Mouse (Mus musculus) telencephalon, adult 2 months (tissue): ENCODE results near the gene Tmie.

ENCODE experiments used
- DNase-seq: peaks from one replicate; pipeline ENCODE4 v3.0.0-alpha.2; 2011; ENCODE audit warnings: low read depth, low spot score

Tmie gene

GRCm38 (mm10) chr9:110879998-110880561, at the start of gene Tmie:
Gene Tmie, minus strand, starts transcription at chr9:110880113.
- no peak for DNase-seq

DNA sequence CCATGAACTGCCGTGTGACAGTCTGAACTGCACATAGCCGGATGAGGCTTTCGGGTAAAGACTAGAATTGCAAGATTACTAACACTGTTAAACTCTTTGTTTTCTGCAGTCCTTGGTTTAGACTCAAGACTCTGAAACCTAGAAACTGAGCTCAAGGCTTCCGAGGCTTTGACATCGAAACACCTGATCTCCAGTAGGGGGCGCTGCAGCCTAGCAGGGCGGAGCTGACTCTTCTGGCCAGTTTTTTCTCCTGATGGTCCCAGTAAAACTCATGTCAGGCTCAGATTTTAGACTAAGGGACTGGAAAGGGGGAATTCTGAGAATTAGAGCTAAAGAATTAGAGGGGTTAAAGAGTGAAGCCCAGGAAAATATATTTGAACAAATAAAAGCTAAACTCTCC, 42.8 kb upstream of the Tmie start:
- DNase-seq: no peak

DNA sequence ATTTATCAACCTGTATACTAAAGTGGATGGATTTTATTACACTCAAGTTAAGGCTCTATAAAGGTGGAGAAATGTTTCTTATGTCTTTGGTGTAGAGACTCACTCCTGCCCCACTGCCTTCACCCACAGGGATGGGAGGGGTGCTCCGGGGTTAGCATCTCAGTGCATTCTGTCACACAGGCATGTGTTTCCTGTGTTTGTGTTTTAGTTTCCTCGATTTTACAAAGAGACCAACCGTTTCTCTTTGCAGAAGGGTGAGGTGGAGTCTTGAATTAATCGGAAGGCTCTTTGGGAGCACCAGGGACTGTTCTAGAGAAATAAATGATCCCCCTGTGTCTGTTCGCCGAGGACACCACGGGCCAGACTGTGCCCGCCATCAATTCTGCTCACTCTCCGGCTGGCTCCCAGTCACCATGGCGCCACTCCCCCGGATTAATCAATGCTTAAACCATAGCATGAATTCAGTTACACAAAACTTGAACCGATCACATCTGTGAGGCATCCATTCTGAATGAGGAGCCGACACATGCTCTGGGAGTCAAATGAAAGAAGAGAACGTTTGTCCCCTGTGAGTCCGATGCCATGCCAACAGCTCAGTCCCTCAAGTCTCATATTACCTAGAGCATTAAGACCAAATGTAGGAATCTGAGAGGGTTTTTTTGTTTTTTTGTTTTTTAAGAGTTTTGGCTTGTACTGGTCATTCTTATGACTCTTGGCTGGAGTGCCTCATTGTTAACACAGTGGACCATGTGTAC, 40.9 kb upstream of the Tmie start:
- no peak for DNase-seq

GRCm38 (mm10) chr9:110916786-110917185, 36.9 kb upstream of the Tmie start, which contains the start of gene Fam240a:
Gene Fam240a, minus strand, starts transcription at chr9:110916861.
- DNase-seq: no peak

- no peak for DNase-seq
Measured at GRCm38 (mm10) chr9:110915466-110915865, 35.6 kb upstream of the Tmie start.

DNA sequence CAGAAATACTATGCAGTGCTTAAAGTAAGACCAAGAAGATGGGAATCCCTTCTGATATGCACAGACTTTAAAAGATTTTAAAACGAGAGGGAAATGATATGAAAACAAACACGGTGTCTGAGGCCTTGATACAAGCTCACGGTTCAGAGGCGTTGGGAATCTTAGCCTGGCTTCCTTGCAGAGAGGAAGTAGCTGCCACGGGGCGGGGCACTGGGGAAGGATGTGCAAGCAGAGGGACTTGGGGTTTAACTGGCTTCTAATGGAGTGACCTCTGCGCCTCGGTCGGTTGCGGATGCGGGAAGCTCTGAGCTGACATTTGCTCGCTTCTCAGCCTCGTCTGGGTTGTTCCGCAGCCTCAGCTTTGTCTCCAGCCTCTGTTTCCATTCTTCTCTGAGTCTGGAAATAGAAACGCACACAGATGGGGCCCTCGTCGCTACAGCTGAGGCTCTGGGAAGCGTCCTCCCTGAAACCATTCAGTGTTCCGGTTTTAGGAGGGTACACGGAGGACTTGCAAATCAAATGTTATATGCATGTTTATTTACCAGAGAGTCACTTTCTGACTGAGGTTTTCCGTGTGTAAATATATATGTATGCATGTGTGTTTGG, 34.8 kb upstream of the Tmie start:
- no peak for DNase-seq

DNA sequence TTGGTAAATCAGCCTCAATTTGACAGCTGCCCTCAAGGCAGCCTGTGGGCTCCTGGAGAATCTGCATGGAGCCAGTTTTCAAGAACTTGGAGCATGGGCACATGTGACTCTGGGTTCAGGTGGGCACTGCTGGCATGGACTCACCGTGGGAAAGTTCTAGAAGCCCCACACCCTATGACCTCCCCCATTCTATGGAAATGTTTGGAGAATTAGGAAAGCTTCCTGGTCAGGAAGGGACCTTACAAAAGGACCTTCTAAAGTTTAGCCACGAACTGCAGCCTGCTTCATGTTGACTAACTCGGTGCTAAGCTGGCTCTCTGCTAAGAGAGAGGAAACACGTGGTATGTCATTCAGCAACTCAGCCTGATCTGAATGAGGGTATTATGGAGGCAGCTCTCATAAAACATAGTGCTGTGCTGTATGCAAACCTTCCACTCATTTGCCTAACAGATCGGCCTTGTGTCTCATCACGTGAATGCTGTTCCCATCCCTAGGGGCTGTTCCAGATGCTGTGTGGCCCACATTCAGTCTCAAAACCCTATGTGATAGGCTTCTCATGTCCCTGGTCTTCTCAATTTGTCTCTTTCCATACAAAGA, 29.6 kb upstream of the Tmie start:
- peak; percentile 21 for DNase-seq

- DNase-seq: no peak
Measured at GRCm38 (mm10) chr9:110908631-110909016, 28.7 kb upstream of the Tmie start.

- no peak for DNase-seq
Measured at GRCm38 (mm10) chr9:110907838-110908630, 28.1 kb upstream of the Tmie start.

DNA sequence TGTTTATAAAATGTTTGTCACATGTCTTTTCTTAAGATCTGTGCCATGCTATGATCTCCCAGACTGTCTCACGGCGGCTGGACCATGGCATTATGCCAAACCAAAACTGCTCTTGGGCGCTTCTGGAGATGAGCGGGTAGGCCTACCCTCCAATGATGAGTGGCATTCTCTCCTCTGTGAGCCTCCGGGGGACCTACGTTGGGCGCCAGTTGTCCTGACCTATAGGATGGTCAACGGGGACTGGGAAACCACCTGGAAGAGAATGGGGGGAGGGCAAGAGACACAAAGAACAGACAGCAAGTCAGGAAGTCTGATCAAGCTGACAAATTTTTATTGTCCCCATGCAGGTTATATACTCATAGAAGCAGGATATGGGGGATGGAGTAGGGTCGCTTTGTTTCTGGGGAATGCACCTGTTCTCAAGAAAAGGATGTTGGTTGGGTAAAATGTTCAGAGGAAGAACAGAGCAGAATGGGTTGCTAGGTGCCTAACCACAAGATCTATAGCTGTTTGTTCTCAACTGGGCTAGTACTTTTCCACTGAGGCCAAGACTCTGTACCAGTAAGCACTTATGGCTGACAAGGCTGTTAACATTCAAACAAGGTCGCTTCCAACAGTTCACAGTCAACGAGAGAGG, 27.4 kb upstream of the Tmie start:
- no peak for DNase-seq

DNA sequence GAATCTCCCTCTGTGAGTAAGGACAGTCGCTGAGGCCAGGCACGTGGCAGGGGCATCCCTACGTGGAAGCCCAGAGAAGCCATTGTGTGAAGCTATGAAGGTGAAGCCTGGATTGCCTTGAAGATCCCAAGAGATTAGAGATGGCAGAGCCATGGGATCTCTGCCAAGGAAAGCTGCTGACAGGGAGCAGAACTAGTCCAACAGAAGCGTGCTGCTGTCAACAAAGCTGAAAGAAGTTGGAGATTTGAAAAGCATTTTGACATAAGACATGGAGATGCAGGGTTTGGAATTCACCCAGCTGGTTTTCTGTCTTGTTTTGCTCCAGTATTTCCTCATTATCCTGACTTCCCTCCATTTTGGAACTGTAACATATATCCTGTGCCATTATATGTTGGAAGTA, 22.4 kb upstream of the Tmie start:
- DNase-seq: no peak

GRCm38 (mm10) chr9:110901204-110901603, 21.3 kb upstream of the Tmie start:
- no peak for DNase-seq

- no peak for DNase-seq
Measured at GRCm38 (mm10) chr9:110899451-110900008, 19.6 kb upstream of the Tmie start.

DNA sequence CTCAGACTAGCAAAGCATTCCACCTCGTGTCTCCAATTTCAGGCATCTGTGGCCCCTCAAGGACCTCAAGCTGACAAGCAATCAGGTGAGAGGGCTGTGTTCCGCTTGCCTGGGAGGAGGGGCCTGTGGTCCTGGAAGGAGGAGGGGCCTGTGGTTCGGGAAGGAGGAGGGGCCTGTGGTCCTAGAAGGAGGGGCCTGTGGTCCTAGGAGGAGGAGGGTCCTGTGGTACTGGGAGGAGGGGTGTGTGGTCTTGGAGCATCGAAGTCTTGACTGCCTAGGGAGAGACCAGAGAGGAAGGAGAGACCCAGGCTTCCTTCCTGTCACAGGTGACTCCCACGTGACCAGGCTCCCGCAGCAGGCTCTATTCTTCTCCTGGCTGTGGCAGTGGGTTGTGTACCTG, 16.7 kb upstream of the Tmie start:
- no peak for DNase-seq

DNA sequence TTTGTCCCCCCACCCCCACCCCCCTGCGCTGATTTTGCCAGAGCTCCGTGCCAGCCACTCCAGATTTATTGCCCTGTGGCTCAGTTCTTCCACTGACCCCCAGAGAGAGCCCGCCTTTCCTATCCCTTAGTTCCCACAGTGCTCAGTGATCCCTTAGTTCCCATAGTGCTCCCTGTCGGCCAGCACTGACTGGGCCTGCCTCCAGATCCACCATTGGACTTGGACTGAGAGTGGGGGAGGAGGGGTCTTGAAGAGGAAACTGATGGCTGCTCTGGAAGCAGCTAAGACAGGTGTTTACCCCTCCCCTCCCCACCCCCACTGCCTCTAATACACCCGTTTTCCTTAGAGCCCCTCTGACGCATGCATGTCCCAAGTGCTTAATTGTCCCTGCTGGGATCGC, 16.1 kb upstream of the Tmie start:
- DNase-seq: no peak

DNA sequence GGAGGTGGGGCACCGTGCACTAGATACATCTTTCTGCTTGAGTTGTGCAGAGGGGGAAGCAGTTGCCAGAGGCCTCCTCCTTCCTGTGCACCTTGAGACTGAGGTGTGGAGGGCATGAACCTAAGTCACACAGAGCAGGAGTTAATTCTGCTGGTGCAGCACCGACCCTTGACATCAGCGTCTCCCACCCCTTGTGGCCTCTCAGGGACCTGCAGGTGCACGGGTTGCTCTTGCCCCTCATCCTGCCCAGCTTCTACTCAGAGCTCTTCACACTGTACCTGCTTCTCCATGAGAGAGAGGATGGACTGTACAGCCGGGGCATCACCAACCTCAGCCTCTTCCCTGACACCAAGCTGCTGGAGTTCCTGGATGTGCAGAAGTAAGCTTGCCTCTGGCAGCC, 15.6 kb upstream of the Tmie start:
- no peak for DNase-seq

DNA sequence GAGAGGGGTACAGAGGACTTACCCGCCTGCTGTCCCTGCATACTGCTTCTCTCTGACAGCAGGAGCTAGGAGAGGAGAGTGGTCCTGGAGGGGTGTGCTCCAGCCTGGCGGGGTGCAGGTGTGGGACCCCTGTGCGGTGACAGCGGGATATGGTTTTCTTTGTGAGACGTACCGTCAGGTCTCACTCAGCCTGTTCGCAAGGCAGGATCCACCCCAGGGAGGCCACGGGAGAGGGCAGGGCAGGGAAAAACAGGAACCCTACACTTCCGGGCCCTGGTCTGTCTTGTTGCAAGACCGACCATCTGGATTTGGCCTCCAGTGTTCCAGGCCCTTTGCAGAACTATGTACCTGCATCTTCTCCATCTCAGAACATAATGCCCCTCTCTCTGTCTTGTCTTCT, 13.5 kb upstream of the Tmie start:
- DNase-seq: no peak

DNA sequence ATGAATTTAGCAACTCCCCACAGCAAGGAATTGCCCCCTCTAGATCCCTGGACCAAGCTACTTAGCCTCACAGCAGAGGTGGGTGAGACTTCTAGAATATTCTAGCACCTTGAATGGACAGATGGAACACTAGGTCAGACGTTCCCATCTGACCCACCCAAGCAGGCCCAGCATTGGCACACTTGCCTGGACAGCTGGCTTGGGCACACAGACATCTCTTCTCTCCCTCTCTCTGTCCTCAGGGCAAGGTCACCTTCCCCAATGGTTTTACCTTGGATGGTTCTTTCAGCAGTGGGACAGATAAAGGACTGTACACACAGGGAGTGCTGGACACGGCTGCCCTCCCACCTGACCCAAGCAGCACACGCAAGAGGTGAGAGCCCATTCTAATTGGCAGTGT, 12.6 kb upstream of the Tmie start:
- DNase-seq: no peak

DNA sequence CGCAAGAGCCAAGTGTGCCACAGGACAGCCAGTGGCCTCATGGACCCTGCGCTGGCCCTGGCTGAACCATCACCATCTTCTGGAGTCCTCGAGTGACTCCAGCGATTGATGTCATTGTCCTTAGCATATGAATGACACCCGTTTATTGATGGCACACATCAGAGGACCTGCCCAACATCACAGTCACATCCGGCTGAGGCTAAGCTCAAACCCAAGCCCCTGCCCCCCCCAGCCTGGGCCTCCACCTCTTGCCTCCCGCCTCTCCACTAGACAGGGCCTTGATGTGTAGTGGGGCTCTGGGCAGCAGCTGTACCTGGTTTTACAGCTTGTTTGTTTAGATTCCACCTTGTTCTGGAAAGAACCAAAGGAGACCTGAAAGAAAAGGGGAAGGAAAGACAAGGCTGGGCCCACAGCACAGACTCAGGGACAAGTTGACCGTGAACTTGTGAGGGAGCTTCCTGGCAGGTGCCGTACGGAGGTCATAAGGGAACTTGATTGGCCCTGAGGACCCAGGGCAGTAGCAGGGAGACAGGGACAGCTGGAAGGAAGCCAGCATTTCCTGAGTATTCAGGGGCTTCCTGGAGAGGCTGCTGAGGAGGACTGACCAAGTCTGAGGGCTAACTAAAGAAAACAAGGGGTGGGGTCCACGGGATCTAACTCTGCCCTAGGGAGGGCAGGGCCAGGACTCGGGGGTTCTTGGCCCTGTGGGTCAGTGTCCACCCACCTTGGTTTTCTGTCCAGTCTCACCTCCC, 11.3 kb upstream of the Tmie start:
- DNase-seq: no peak

DNA sequence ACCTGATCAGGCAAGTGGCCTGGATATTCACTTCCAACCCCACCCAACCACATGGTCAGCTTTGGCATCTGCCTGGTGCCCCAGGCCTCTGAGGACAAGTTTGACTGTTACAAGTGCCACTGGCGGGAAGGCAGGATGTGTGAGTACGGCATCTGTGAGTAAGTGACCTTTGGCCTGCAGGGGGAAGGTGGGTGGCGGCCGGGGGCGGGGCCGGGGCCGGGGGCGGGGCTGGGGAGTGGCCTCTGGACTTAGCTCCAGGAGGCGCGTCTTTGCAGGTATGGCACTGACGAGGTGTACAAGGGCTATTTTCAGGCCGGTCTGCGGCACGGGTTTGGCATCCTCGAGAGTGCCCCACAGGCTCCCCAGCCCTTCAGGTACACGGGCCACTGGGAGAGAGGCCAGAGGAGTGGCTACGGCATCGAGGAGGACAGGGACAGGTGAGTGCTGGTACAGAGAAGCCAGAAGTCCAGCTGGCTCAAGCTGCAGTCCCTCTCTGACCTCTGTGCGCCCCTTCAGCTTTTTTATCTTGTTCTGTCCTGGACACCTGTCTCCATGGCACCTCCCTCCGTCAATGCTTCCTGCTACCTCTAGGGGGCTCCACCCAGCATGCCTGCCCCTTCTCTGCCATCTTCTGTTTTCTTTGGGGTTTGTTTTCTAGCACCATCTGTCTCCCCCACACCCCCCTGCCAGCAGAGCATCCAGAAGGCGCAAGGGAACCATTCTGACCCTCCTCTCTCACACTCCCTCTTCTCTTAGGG, 10.3 kb upstream of the Tmie start:
- DNase-seq: no peak
